In genomic region chr10:81302781-81303218, GRCm38 (mm10) we compare ENCODE assay signal across 8 mouse cellular contexts. TPM values are rescaled to one million over a fixed set of nuclear protein-coding genes. Genes with fewer than 3 reads are reported as not detected.
DNase-seq lines count a peak whose midpoint lies in the region; ATAC-seq and TF ChIP-seq lines count a peak whose summit lies in the region.

No protein-coding gene starts in this region.

- 75% methylated on average over 14 of the region's 14 CpGs for whole genome bisulfite sequencing in hindbrain, embryonic 13.5 days
- WGBS in hindbrain, postnatal 0 days, result 54% methylated on average over 13 of the region's 14 CpGs
- 71% methylated on average over 14 of the region's 14 CpGs for WGBS in forebrain, embryonic 13.5 days

- peak overlapping the region; percentile 35; the same call in 1 of the 2 replicates for H3K27ac ChIP-seq in hindbrain, embryonic 13.5 days
- no peak overlapping the region for H3K27ac ChIP-seq in hindbrain, postnatal 0 days
- peak overlapping the region; percentile 35; the same call in 1 of the 2 replicates for H3K27ac ChIP-seq in forebrain, embryonic 13.5 days

- H3K4me1 ChIP-seq in hindbrain, embryonic 13.5 days (replicated peaks), result peaks cover 46% of the 10 kb centered on the region
- peaks cover 4% of the 10 kb centered on the region; the same call in 1 of the 2 replicates for H3K4me1 ChIP-seq in hindbrain, postnatal 0 days (ENCODE audit: insufficient read depth, low read length)
- H3K4me1 ChIP-seq in G1E (ENCODE audit: insufficient read depth, low read depth, low read length), result peaks cover 94% of the 10 kb centered on the region
- H3K4me1 ChIP-seq in forebrain, embryonic 13.5 days, result peaks cover 16% of the 10 kb centered on the region

- ATAC-seq in hindbrain, embryonic 13.5 days (ENCODE audit: low FRiP score), result no peak
- ATAC-seq in hindbrain, postnatal 0 days, result no peak
- ATAC-seq in G1E (ENCODE audit: extremely low read depth, insufficient number of reproducible peaks, low FRiP score, poor library complexity, severe bottlenecking), result peak; percentile 55
- ATAC-seq in forebrain, embryonic 13.5 days, result no peak

- H3K4me2 ChIP-seq in hindbrain, embryonic 13.5 days, result no peak overlapping the region
- H3K4me2 ChIP-seq in hindbrain, postnatal 0 days (ENCODE audit: low read depth, low read length), result no peak overlapping the region
- H3K4me2 ChIP-seq in forebrain, embryonic 13.5 days, result no peak overlapping the region

- no peaks in the 10 kb centered on the region for H3K9me3 ChIP-seq in hindbrain, embryonic 13.5 days
- no peaks in the 10 kb centered on the region for H3K9me3 ChIP-seq in hindbrain, postnatal 0 days (ENCODE audit: low read length)
- no peaks in the 10 kb centered on the region for H3K9me3 ChIP-seq in G1E (replicated peaks)
- no peaks in the 10 kb centered on the region for H3K9me3 ChIP-seq in forebrain, embryonic 13.5 days (replicated peaks)

- no peak overlapping the region for H3K4me3 ChIP-seq in hindbrain, embryonic 13.5 days
- no peak overlapping the region for H3K4me3 ChIP-seq in hindbrain, postnatal 0 days (ENCODE audit: low read length)
- peak overlapping the region; percentile 69; the same call in 1 of the 2 replicates for H3K4me3 ChIP-seq in G1E (ENCODE audit: low read depth, low read length)
- H3K4me3 ChIP-seq in forebrain, embryonic 13.5 days, result no peak overlapping the region

- TF ChIP-seq CTCF in hindbrain, postnatal 0 days (IDR thresholded peaks at IDR 0.05; ENCODE audit: low read depth), result no peak
- no peak for TF ChIP-seq CTCF in G1E (IDR thresholded peaks at IDR 0.05; ENCODE audit: low read depth, low read length)

- DNase-seq in hindbrain, postnatal 0 days (ENCODE audit: low spot score), result no peak
- peak; percentile 66 for DNase-seq in G1E (ENCODE audit: low spot score)
- peak; percentile 71 to 80 for DNase-seq in left cerebral cortex, postnatal 14 days (ENCODE audit: low spot score in 2 of 2)
- peak; percentile 62 for DNase-seq in right cerebral cortex, postnatal 14 days
- no peak for DNase-seq in gastrocnemius, postnatal 4 days (ENCODE audit: low spot score in 2 of 2)
- no peak for DNase-seq in ovary, postnatal 14 days (ENCODE audit: low spot score)

- H3K27me3 ChIP-seq in hindbrain, embryonic 13.5 days, result no peaks in the 10 kb centered on the region
- H3K27me3 ChIP-seq in hindbrain, postnatal 0 days (ENCODE audit: insufficient read depth, low read length), result no peaks in the 10 kb centered on the region
- H3K27me3 ChIP-seq in G1E (ENCODE audit: insufficient read depth, low read length), result no peaks in the 10 kb centered on the region
- H3K27me3 ChIP-seq in forebrain, embryonic 13.5 days, result no peaks in the 10 kb centered on the region

- intact Hi-C loops in left cerebral cortex, postnatal 14 days (cut with DNase I), result no loop called here

- peaks cover 32% of the 10 kb centered on the region for H3K36me3 ChIP-seq in hindbrain, embryonic 13.5 days
- peaks cover 20% of the 10 kb centered on the region for H3K36me3 ChIP-seq in hindbrain, postnatal 0 days (ENCODE audit: insufficient read depth, low read length)
- H3K36me3 ChIP-seq in G1E (replicated peaks), result peaks cover 96% of the 10 kb centered on the region
- peaks cover 28% of the 10 kb centered on the region for H3K36me3 ChIP-seq in forebrain, embryonic 13.5 days (ENCODE audit: poor library complexity, severe bottlenecking)

- H3K9ac ChIP-seq in hindbrain, embryonic 13.5 days, result peak overlapping the region; percentile 35; the same call in 1 of the 2 replicates
- no peak overlapping the region for H3K9ac ChIP-seq in hindbrain, postnatal 0 days (replicated peaks; ENCODE audit: low read length)
- peak overlapping the region; percentile 26; the same call in 1 of the 2 replicates for H3K9ac ChIP-seq in forebrain, embryonic 13.5 days

RNA-seq across cellular contexts. Expression of gene Pip5k1c, which starts 10.0 kb away (rescaled TPM):
- polyA plus RNA-seq in hindbrain, embryonic 13.5 days (2015; fragmentation: Nextera tagmentation; extraction: Ambion mirVana), result 97.2 and 102 TPM in 2 replicates
- 223 and 242 TPM in 2 replicates for total RNA-seq in hindbrain, postnatal 0 days (2014; rRNA removed)
- polyA plus RNA-seq in hindbrain, postnatal 0 days (2015; fragmentation: Nextera tagmentation; extraction: Ambion mirVana), result 97.4 and 108 TPM in 2 replicates
- 58.0 and 62.2 TPM in 2 replicates for total RNA-seq in G1E (2014; fragmentation: Nextera tagmentation)
- 58.8 and 66.6 TPM in 2 replicates for total RNA-seq in G1E (2017)
- 266 and 331 TPM in 2 replicates for polyA plus RNA-seq in G1E (2012)
- polyA plus RNA-seq in forebrain, embryonic 13.5 days (2015; fragmentation: Nextera tagmentation; extraction: Ambion mirVana), result 73.1 and 87.2 TPM in 2 replicates
- 100 to 1,000 TPM; 391 to 396 TPM for total RNA-seq in left cerebral cortex, postnatal 14 days (2021)
- total RNA-seq in gastrocnemius, postnatal 4 days (2021), result 10 to 100 TPM; 35.8 TPM

RNA-seq across cellular contexts. Expression of gene Tjp3, which starts 11.4 kb away (rescaled TPM):
- polyA plus RNA-seq in hindbrain, embryonic 13.5 days (2015; fragmentation: Nextera tagmentation; extraction: Ambion mirVana), result 4.5 and 5.2 TPM in 2 replicates
- 2.9 and 6.0 TPM in 2 replicates for total RNA-seq in hindbrain, postnatal 0 days (2014; rRNA removed)
- 3.9 and 5.2 TPM in 2 replicates for polyA plus RNA-seq in hindbrain, postnatal 0 days (2015; fragmentation: Nextera tagmentation; extraction: Ambion mirVana)
- total RNA-seq in G1E (2014; fragmentation: Nextera tagmentation) (0.44 TPM in 1 of 2 replicates, not detected in the other), G1E (2017) (1.8 and 1.9 TPM in 2 replicates)
- 1.4 and 1.6 TPM in 2 replicates for polyA plus RNA-seq in G1E (2012)
- polyA plus RNA-seq in forebrain, embryonic 13.5 days (2015; fragmentation: Nextera tagmentation; extraction: Ambion mirVana), result 6.2 and 7.1 TPM in 2 replicates
- under 1 TPM; 0.15 to 0.47 TPM for total RNA-seq in left cerebral cortex, postnatal 14 days (2021)
- under 1 TPM; 0.25 to 0.44 TPM for total RNA-seq in gastrocnemius, postnatal 4 days (2021)

RNA-seq across cellular contexts. Expression of gene Cactin, which starts 18.1 kb away (rescaled TPM):
- 33.5 and 34.7 TPM in 2 replicates for polyA plus RNA-seq in hindbrain, embryonic 13.5 days (2015; fragmentation: Nextera tagmentation; extraction: Ambion mirVana)
- total RNA-seq in hindbrain, postnatal 0 days (2014; rRNA removed), result 24.3 and 46.2 TPM in 2 replicates
- polyA plus RNA-seq in hindbrain, postnatal 0 days (2015; fragmentation: Nextera tagmentation; extraction: Ambion mirVana), result 19.6 and 20.2 TPM in 2 replicates
- total RNA-seq in G1E (2014; fragmentation: Nextera tagmentation) (9.0 and 11.4 TPM in 2 replicates), G1E (2017) (23.5 and 23.9 TPM in 2 replicates)
- polyA plus RNA-seq in G1E (2012), result 77.9 and 80.5 TPM in 2 replicates
- 39.9 and 42.0 TPM in 2 replicates for polyA plus RNA-seq in forebrain, embryonic 13.5 days (2015; fragmentation: Nextera tagmentation; extraction: Ambion mirVana)
- total RNA-seq in left cerebral cortex, postnatal 14 days (2021), result 10 to 100 TPM; 25.1 to 27.2 TPM
- total RNA-seq in gastrocnemius, postnatal 4 days (2021), result 10 to 100 TPM; 17.8 to 18.3 TPM

RNA-seq across cellular contexts. Expression of gene Tbxa2r, which starts 25.7 kb away (rescaled TPM):
- polyA plus RNA-seq in hindbrain, embryonic 13.5 days (2015; fragmentation: Nextera tagmentation; extraction: Ambion mirVana), result 4.6 and 5.6 TPM in 2 replicates
- 2.6 TPM in 2 replicates for total RNA-seq in hindbrain, postnatal 0 days (2014; rRNA removed)
- polyA plus RNA-seq in hindbrain, postnatal 0 days (2015; fragmentation: Nextera tagmentation; extraction: Ambion mirVana), result 4.0 and 4.3 TPM in 2 replicates
- total RNA-seq in G1E (2014; fragmentation: Nextera tagmentation) (not detected in 2 replicates), G1E (2017) (0.06 TPM in 1 of 2 replicates, not detected in the other)
- 0.06 TPM in 1 of 2 replicates, not detected in the other for polyA plus RNA-seq in G1E (2012)
- polyA plus RNA-seq in forebrain, embryonic 13.5 days (2015; fragmentation: Nextera tagmentation; extraction: Ambion mirVana), result 2.6 and 3.8 TPM in 2 replicates
- 1 to 10 TPM; 1.3 to 1.5 TPM for total RNA-seq in left cerebral cortex, postnatal 14 days (2021)
- 1 to 10 TPM; 4.8 to 5.8 TPM for total RNA-seq in gastrocnemius, postnatal 4 days (2021)

RNA-seq across cellular contexts. Expression of gene Apba3, which starts 36.0 kb away (rescaled TPM):
- polyA plus RNA-seq in hindbrain, embryonic 13.5 days (2015; fragmentation: Nextera tagmentation; extraction: Ambion mirVana), result 29.7 and 30.6 TPM in 2 replicates
- 61.0 and 63.6 TPM in 2 replicates for total RNA-seq in hindbrain, postnatal 0 days (2014; rRNA removed)
- polyA plus RNA-seq in hindbrain, postnatal 0 days (2015; fragmentation: Nextera tagmentation; extraction: Ambion mirVana), result 24.0 and 27.6 TPM in 2 replicates
- total RNA-seq in G1E (2014; fragmentation: Nextera tagmentation) (36.2 and 44.6 TPM in 2 replicates), G1E (2017) (27.9 and 38.9 TPM in 2 replicates)
- polyA plus RNA-seq in G1E (2012), result 113 and 130 TPM in 2 replicates
- 28.6 and 32.3 TPM in 2 replicates for polyA plus RNA-seq in forebrain, embryonic 13.5 days (2015; fragmentation: Nextera tagmentation; extraction: Ambion mirVana)
- 10 to 100 TPM; 34.8 to 35.8 TPM for total RNA-seq in left cerebral cortex, postnatal 14 days (2021)
- 10 to 100 TPM; 49.2 to 50.2 TPM for total RNA-seq in gastrocnemius, postnatal 4 days (2021)

Comparison
In these comparisons a context has a peak if more than half of its experiments do, and no peak if none do; other contexts are left out.
1. DNase-seq: peak in G1E (single experiment), left cerebral cortex, postnatal 14 days (2 of 2) and right cerebral cortex, postnatal 14 days (single experiment); none in hindbrain, postnatal 0 days (single experiment), gastrocnemius, postnatal 4 days (0 of 2) and ovary, postnatal 14 days (single experiment).